Comparison of ENCODE assay signal across 8 mouse cellular contexts in the genomic region with DNA sequence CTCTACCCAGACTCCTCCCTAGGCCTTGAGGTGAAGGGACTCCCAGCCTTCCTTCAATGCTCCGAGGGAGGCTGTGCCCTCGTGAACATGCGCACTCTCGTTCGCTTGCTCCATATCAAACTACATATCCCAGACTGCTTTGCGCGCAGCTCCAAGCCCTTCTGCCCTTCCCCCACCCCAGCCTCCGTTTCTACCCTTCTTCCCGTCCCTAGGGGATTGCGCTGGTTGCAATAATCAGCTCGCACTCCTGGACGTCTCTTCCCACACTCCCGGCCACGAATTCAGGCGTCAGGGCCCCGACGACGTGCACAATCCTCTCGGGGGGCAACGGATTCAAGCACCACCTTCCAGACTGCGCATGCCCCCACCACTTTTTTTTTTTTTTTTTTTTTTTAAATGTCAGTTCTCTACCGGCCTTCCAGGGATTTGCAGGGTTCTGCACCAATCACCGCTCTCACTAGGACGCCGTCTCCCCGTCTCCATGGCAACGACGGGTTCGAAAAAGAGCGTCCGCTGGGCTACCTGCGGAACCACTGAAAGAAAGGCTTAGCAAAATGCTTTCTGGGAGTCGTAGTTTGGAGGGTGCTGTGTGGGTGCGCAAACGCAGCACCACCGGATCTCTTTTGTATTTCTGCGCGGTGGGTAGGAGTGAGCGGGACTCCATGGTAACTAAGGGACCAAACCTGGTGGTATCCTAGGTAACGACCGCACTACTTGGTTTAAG. TPM values are rescaled to one million over a fixed set of nuclear protein-coding genes. Genes with fewer than 3 reads are reported as not detected.
DNase-seq lines count a peak whose midpoint lies in the region; ATAC-seq lines count a peak whose summit lies in the region.

A gene (minus strand): TSS at position 478 of the 724 bp plus-strand sequence.

- DNase-seq in ZHBTc4 (ENCODE audit: low read depth, low spot score), result peak; percentile 99
- DNase-seq in gastrocnemius, adult 8-10 months (ENCODE audit: low spot score in 2 of 2), result peak; percentile 84 to 87
- DNase-seq in hindlimb bud, embryonic 11.5 days (ENCODE audit: extremely low spot score, low read depth, low spot score), result peak; percentile 96
- DNase-seq in left cerebral cortex, adult 8-10 months (ENCODE audit: low spot score in 2 of 2), result peak; percentile 90 to 98
- DNase-seq in right cerebral cortex, postnatal 10 days (ENCODE audit: low spot score in 2 of 2), result peak; percentile 99
- DNase-seq in urinary bladder, postnatal 25 days (ENCODE audit: low spot score), result peak; percentile 86

- H3K4me1 ChIP-seq in megakaryocyte, embryonic 14.5 days, result peaks cover 31% of the 10 kb centered on the region

- no peaks in the 10 kb centered on the region for H3K9me3 ChIP-seq in megakaryocyte, embryonic 14.5 days

- H3K27me3 ChIP-seq in megakaryocyte, embryonic 14.5 days (replicated peaks), result peaks cover 3% of the 10 kb centered on the region

- peak within 1 kb of the TSS; percentile 98 for H3K4me3 ChIP-seq in megakaryocyte, embryonic 14.5 days (replicated peaks)

- H3K36me3 ChIP-seq in megakaryocyte, embryonic 14.5 days (replicated peaks; ENCODE audit: low read length), result no peaks in the 10 kb centered on the region

- peak; percentile 90 for ATAC-seq in common myeloid progenitor, adult 5-6 weeks (replicated peaks; ENCODE audit: low read depth, poor library complexity, severe bottlenecking)

RNA-seq across cellular contexts. Expression of the gene that starts here (rescaled TPM):
- 0.87 and 1.3 TPM in 2 replicates for total RNA-seq in common myeloid progenitor, adult 5-6 weeks (2017)
- total RNA-seq in gastrocnemius, adult 8-10 months (2022), result 1 to 10 TPM in 1 of 4 experiments, under 1 TPM in 3; 0.46 to 1.2 (median 0.73) TPM
- 10 to 100 TPM; 12.2 to 14.3 (median 13.1) TPM for total RNA-seq in left cerebral cortex, adult 8-10 months (2022)
- polyA plus RNA-seq in megakaryocyte, embryonic 14.5 days (2012; ENCODE audit: insufficient read depth, low replicate concordance), result 1.6 and 6.1 TPM in 2 replicates

Comparison
In these comparisons a context has a peak if more than half of its experiments do, and no peak if none do; other contexts are left out.
1. Peak in every context shown above with its lines: DNase-seq, ATAC-seq and H3K4me3 ChIP-seq.